Mouse (Mus musculus): ENCODE results near the gene Adamts6. TPM values are rescaled to one million over a fixed set of nuclear protein-coding genes. Genes with fewer than 3 reads are reported as not detected.

The Adamts6 gene
- polyA plus RNA-seq, 1 experiment: 5.5 TPM

DNA sequence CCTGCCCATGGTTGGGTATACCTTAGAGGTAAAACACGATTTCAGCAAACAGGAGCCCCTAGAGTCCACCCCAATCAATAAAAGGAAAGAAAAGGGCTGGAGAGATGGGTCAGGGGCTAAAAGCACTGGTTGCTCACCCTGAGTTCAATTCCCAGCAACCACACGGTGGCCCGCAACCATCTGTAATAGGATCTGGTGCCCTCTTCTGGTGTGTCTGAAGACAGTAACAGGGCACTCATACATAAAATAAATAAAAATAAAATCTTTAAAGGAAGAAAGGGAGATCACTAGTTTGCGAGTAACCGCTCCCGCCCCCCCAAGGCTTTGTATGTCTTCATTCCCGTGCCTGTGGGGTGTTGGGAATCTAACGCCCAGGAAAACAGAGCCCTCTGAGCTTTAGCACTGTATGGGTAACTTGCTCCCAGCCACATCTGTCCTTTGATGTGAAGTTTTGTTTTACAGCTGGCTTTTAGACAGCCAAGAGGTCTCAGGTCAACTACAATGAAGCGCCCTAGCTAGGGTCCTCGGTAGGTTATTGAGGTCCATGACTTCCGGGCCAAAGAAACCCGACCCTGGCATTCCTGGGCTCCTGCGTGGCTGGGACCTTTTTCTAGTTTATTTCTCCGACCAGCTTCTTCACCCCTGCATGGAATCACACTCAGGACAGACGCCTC, 230.1 kb downstream of the Adamts6 start:
- no peak for TF ChIP-seq CTCF (IDR thresholded peaks at IDR 0.05; ENCODE audit: borderline replicate concordance, extremely low read depth, insufficient read depth, insufficient read length)
- TF ChIP-seq POLR2A (IDR thresholded peaks at IDR 0.05; ENCODE audit: borderline replicate concordance, extremely low read depth, insufficient read depth, insufficient read length, poor library complexity, severe bottlenecking): no peak
- no peak for DNase-seq (ENCODE audit: low read depth)

DNA sequence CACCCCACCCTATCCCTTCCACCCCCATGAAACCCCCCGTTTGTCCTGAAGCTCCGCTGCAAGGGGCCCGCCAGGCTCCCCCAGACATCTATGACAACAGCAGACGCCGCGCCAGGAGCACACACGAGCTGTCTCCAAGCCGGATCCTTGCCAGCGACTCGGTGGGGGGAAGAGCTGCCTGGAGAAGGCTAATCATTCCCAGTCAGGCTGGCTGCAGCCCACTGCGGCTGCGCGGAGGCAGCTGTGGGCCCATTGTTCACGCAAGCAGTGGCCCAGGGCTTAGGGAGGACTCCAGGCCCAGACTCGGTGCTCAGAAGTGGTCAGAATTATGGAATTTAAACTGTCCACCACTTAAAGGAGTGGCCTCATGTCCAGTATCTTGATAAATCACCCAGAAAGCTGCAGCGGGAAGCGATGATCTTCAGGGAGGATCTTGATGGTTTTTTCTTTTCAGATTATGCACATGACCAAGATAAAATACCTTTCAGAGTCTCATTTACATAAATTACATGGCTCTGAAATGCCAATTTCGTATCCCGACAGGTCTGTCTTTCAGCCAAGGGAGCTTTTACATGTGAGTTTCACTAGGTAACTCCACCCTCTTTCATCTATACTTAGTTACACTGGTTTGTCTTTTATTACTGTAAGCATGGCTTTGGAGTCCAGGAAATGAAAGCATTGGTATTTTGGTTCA, 230.8 kb downstream of the Adamts6 start:
- DNase-seq (ENCODE audit: low read depth): peak; percentile 98
- TF ChIP-seq POLR2A (IDR thresholded peaks at IDR 0.05; ENCODE audit: borderline replicate concordance, extremely low read depth, insufficient read depth, insufficient read length, poor library complexity, severe bottlenecking) (peak; percentile 73; the same call in 1 of the 2 replicates), CTCF (IDR thresholded peaks at IDR 0.05; ENCODE audit: borderline replicate concordance, extremely low read depth, insufficient read depth, insufficient read length) (no peak)

DNA sequence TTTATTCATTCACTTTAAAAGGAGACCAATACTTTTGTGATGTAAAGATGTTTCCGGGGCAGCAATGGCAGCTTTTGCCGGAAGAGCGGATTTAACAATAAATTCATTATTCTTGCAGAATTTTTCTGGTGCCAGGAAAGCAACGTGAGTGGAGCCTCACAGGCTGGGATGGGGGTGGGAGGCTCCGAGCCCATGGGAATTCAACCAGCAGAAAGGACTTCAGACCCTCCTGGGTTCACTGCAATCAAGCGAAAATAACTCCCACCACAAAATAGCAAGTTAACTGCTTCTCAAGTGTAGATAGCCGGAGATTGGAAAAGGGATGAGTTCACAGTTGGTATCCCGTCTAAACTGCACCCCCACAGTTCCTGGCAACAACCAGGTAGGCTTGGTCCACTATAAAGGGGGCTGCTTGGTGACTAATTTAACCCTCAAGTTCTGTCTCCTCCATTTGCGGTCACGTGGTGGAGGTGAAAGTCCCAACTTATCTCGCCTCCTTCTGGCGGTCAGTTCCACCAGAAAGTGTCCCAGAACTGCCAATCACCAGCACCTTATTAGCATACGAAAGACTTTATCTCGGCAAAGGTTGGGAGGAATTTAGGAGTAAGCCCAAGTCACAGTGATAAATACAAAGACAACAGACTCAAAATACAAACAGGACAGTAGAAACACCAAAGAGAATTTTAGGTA, 231.5 kb downstream of the Adamts6 start:
- peak; percentile 92 for DNase-seq (ENCODE audit: low read depth)
- TF ChIP-seq CTCF (IDR thresholded peaks at IDR 0.05; ENCODE audit: borderline replicate concordance, extremely low read depth, insufficient read depth, insufficient read length) (no peak), POLR2A (IDR thresholded peaks at IDR 0.05; ENCODE audit: borderline replicate concordance, extremely low read depth, insufficient read depth, insufficient read length, poor library complexity, severe bottlenecking) (no peak)

DNA sequence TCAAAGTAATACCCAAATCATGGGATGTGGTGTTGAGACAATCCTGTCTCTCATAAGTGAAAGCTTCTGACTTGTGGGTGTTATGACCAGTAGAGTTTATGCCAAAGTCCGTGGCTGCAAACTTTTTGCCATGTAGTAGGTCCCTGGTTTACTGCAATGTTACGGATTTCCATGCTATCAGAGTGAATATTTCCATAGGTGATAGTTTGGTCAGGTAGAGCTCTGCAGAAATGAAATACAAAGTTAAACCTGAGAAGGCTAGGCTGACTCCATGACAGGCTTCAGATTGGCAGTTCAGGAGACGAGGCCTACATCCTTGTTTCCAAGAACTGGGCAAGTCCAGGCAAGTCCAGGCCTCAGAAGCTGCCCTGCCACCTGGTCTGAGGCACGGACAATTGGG, 232.3 kb downstream of the Adamts6 start:
- TF ChIP-seq POLR2A (IDR thresholded peaks at IDR 0.05; ENCODE audit: borderline replicate concordance, extremely low read depth, insufficient read depth, insufficient read length, poor library complexity, severe bottlenecking) (no peak), CTCF (IDR thresholded peaks at IDR 0.05; ENCODE audit: borderline replicate concordance, extremely low read depth, insufficient read depth, insufficient read length) (no peak)
- DNase-seq (ENCODE audit: low read depth): no peak

DNA sequence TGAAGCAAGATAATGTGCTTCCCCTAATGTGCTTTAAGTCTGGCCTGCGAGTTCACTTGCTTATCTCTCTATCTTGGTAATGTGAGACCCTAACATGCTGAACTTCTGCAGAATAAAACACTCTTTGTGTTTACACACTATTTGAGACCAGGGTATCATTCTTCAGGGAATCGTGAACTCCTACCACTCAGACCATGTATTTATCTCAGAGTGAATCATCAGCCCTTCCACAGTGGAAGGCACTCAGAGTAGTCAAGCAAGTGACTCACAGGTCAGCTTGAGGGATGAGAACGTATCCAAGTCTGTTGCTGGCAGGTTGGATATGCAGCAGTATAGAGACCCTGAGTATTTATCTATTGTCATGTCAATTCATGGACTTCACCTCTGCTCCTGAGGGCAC, 232.8 kb downstream of the Adamts6 start:
- no peak for DNase-seq (ENCODE audit: low read depth)
- TF ChIP-seq CTCF (IDR thresholded peaks at IDR 0.05; ENCODE audit: borderline replicate concordance, extremely low read depth, insufficient read depth, insufficient read length) (no peak), POLR2A (IDR thresholded peaks at IDR 0.05; ENCODE audit: borderline replicate concordance, extremely low read depth, insufficient read depth, insufficient read length, poor library complexity, severe bottlenecking) (no peak)

DNA sequence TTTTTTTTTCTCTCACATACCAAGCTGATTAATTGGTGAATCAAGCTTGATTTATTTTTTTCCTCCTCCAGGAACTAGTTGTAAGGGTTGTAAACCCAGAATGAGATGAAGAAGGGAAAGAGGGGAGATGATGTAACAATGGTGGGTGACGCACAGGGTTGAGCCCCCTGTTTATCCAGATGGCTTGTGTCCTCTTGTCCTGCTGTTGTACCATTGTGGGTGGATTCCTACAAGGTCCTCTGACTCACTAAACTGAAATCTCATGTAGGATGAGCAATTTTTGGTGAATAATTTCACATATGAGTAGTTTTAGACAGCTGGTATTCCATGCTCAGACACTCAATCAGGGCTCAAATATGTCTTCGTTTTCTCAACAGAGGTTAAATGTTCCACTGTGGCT, 233.9 kb downstream of the Adamts6 start:
- TF ChIP-seq CTCF (IDR thresholded peaks at IDR 0.05; ENCODE audit: borderline replicate concordance, extremely low read depth, insufficient read depth, insufficient read length): no peak
- TF ChIP-seq POLR2A (IDR thresholded peaks at IDR 0.05; ENCODE audit: borderline replicate concordance, extremely low read depth, insufficient read depth, insufficient read length, poor library complexity, severe bottlenecking): no peak
- DNase-seq (ENCODE audit: low read depth): no peak

DNA sequence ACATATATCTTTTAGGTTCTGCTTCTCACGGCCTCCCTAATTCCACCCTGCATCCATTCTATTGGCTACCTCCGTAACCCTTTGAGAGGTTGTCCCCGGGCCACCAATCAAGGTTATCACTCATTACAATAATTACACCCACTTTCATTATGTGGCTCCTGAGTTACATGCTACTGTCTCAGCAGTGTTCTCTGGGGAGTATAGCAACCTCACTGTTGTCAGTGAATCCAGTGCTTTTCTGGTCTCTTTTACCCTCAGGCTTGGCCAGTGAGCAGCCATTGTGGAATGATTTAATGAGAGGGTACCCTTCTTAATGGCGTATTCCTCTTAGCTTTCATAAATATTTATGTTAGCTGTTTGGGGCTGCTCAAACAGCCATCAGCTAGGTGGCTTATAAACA, 238.0 kb downstream of the Adamts6 start:
- no peak for TF ChIP-seq POLR2A (IDR thresholded peaks at IDR 0.05; ENCODE audit: borderline replicate concordance, extremely low read depth, insufficient read depth, insufficient read length, poor library complexity, severe bottlenecking)
- TF ChIP-seq CTCF (IDR thresholded peaks at IDR 0.05; ENCODE audit: borderline replicate concordance, extremely low read depth, insufficient read depth, insufficient read length): no peak
- no peak for DNase-seq (ENCODE audit: low read depth)

DNA sequence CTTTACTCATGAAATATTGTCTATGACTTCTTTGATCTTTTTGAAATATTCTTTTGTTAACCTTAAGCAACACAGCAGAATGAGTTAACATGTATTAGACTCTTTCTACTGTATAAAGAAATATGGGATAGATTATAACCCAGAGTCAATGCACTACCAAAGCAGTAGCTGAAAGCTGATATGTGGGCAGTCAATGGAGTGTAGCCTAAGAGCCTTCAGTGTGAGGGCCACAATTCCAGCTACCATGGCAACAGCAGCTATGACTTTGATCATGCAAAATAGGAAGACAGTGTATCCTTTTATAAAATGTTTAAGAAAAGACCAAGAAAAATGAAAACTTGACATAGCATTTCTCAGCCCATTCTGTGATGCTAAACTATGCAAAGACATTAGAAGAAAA, 241.6 kb downstream of the Adamts6 start:
- TF ChIP-seq POLR2A (IDR thresholded peaks at IDR 0.05; ENCODE audit: borderline replicate concordance, extremely low read depth, insufficient read depth, insufficient read length, poor library complexity, severe bottlenecking) (no peak), CTCF (IDR thresholded peaks at IDR 0.05; ENCODE audit: borderline replicate concordance, extremely low read depth, insufficient read depth, insufficient read length) (no peak)
- no peak for DNase-seq (ENCODE audit: low read depth)

DNA sequence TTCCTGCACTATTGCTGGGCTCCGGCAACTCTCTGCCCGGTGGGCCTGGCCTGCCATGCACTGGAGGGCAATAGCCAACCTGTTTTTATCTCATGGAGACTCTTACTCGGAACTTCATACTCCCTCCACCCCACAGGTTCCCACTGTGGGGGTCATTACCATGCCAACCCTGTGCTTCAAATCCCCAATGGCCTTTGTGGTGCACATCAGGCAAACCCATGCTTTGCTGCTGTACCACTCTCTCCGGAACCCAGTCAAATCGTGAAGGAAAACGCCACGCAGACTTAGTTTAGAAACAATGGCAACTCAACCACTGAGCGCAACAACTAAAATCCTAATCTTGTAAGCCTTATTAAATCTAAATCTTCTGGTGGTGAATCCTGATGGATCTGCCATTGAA, 244.2 kb downstream of the Adamts6 start:
- no peak for DNase-seq (ENCODE audit: low read depth)
- no peak for TF ChIP-seq POLR2A (IDR thresholded peaks at IDR 0.05; ENCODE audit: borderline replicate concordance, extremely low read depth, insufficient read depth, insufficient read length, poor library complexity, severe bottlenecking)
- no peak for TF ChIP-seq CTCF (IDR thresholded peaks at IDR 0.05; ENCODE audit: borderline replicate concordance, extremely low read depth, insufficient read depth, insufficient read length)

DNA sequence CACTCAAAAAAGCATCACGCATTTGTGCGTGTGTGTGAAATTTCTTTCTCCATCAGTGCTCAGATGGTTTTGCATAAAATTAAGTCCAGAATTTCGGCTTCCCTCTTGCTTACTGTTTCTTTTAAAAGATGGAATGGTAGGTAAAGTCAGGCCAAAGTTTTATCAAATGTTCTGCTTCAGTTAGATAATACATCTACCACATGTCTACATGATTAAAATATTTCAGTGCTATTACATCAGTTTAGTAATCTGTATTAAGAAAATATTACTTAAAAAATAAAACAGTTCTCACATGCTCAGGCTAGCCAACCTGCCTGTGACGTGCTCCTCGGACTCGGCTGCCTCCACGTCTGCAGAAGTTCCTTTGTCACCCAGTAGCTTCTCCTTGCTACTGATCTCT, 245.1 kb downstream of the Adamts6 start:
- no peak for TF ChIP-seq POLR2A (IDR thresholded peaks at IDR 0.05; ENCODE audit: borderline replicate concordance, extremely low read depth, insufficient read depth, insufficient read length, poor library complexity, severe bottlenecking)
- TF ChIP-seq CTCF (IDR thresholded peaks at IDR 0.05; ENCODE audit: borderline replicate concordance, extremely low read depth, insufficient read depth, insufficient read length): no peak
- no peak for DNase-seq (ENCODE audit: low read depth)

DNA sequence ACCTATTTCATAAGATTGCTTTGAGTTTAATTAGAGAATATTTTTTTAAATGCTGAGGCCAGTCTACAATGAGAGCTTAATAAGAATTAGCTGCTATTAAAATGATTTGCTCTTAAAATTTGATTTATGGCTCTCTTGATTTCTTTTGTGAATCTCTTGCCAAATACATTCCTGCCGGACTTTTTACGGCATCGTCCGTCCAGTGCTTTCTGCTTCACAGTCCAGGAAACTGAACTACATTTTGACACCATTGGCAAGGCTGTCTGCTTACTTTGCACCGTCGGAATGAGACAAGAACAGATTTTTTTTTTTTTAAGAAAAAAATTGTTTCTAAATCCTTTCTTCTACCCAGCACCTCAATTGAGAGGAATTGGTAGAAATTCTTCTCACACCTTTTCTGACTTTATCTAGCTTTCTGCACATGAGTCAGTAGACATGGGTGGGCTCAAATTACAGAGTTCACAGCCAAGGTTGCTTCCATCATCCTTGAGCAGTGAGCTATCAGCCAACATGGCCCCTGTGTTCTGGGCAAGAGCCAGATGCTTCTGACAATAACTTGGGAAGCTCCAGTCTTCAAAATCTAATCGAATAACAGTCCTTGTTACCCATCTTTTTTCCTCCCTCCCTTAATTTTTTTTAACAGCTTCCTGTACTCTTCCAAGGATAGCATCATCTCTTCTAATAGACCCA, 246.3 kb downstream of the Adamts6 start:
- no peak for DNase-seq (ENCODE audit: low read depth)
- TF ChIP-seq POLR2A (IDR thresholded peaks at IDR 0.05; ENCODE audit: borderline replicate concordance, extremely low read depth, insufficient read depth, insufficient read length, poor library complexity, severe bottlenecking) (no peak), CTCF (IDR thresholded peaks at IDR 0.05; ENCODE audit: borderline replicate concordance, extremely low read depth, insufficient read depth, insufficient read length) (no peak)

All from brain, embryonic 14.5 days (tissue).